Mouse (Mus musculus) limb, embryonic 13.5 days (tissue): ENCODE measurements around the gene Spdye4a. TPM values are rescaled to one million over a fixed set of nuclear protein-coding genes. Genes with fewer than 3 reads are reported as not detected.
"Not testable (repeated sequence)": the region's sequence is repeated elsewhere in the genome, so short reads cannot be mapped to it uniquely, and the experiment has no call there.

Experiments
- ATAC-seq: fragments of 200-750 bp; cut with Nextera tagmentation; 2 replicates; pipeline ENCODE4 v1.8.0; 2017; ENCODE audit warnings: low read depth, moderate number of reproducible peaks, moderate TSS enrichment; ENCODE audit not compliant: low FRiP score
- H3K27ac ChIP-seq: fragments of 300-500 bp; sonication (generic); 2 replicates; pipeline ENCODE4 v1.5.1; 2015; ENCODE audit warnings: inconsistent platforms, mild to moderate bottlenecking, moderate library complexity
- H3K27me3 ChIP-seq: fragments of 300-500 bp; sonication (generic); 2 replicates; pipeline ENCODE4 v1.6.1; 2015; ENCODE audit warnings: mild to moderate bottlenecking, inconsistent platforms
- H3K36me3 ChIP-seq: fragments of 300-500 bp; sonication (generic); 2 replicates; pipeline ENCODE4 v1.6.1; 2015; ENCODE audit warnings: inconsistent platforms, mild to moderate bottlenecking, moderate library complexity
- H3K4me1 ChIP-seq: fragments of 300-500 bp; sonication (generic); 2 replicates; pipeline ENCODE4 v1.6.1; 2015; ENCODE audit warnings: inconsistent platforms
- H3K4me2 ChIP-seq: fragments of 300-500 bp; sonication (generic); replicated peaks from 2 replicates; pipeline ENCODE4 v1.6.1; 2015; ENCODE audit warnings: inconsistent platforms, mild to moderate bottlenecking, moderate library complexity
- H3K4me3 ChIP-seq: fragments of 300-500 bp; sonication (generic); 2 replicates; pipeline ENCODE4 v1.5.1; 2015; ENCODE audit warnings: moderate library complexity, mild to moderate bottlenecking, inconsistent platforms
- H3K9ac ChIP-seq: fragments of 300-500 bp; sonication (generic); 2 replicates; pipeline ENCODE4 v1.6.1; 2015; ENCODE audit warnings: mild to moderate bottlenecking, inconsistent platforms
- H3K9me3 ChIP-seq: fragments of 300-500 bp; sonication (generic); 2 replicates; pipeline ENCODE4 v1.6.1; 2016; ENCODE audit warnings: inconsistent platforms
- WGBS: fragments of 180-500 bp; shearing (Covaris S2); methylation state at CpG from one replicate; pipeline ENCODE4 v1.1.7; 2015; 5-methylcytosine and 5-hydroxymethylcytosine counted together
- polyA plus RNA-seq: library from polyadenylated mRNA; unstranded; fragments of >200 nt; fragmentation: Nextera tagmentation; extraction: Ambion mirVana; gene quantifications from 2 replicates; pipeline ENCODE4 v1.2.1, GENCODE M21; 2015

Gene Spdye4a
- polyA plus RNA-seq, 1 experiment from 2014 or later, result not detected

DNA sequence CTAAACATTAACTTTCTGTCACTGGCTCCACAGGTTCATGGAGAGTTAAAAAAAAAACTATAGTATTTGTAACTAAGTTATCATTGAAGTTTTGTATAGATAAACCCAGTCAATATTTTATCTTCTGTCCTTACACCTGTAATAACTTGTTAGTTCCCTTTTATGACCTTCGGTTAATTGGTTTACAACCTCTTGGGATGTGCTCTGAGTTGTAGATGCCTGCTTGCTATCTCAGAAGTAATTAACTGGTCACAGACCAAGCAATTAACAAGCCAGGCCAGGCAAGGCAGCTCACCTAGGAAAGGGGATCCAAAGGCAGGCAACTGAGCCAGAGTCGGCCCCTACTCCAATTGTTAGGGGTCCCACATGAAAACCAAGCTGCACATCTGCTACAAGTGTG, 12.9 kb downstream of the Spdye4a start:
- WGBS, result 51% methylated on average over 2 of the region's 2 CpGs
- H3K27me3 ChIP-seq, result no peaks in the 10 kb centered on the region
- H3K4me3 ChIP-seq, result no peak overlapping the region
- ATAC-seq, result no peak
- no peak overlapping the region for H3K27ac ChIP-seq
- no peak overlapping the region for H3K9ac ChIP-seq
- H3K36me3 ChIP-seq, result no peaks in the 10 kb centered on the region
- peaks cover 1% of the 10 kb centered on the region; the same call in 1 of the 2 replicates for H3K9me3 ChIP-seq
- H3K4me2 ChIP-seq, result no peak overlapping the region
- H3K4me1 ChIP-seq, result no peaks in the 10 kb centered on the region

DNA sequence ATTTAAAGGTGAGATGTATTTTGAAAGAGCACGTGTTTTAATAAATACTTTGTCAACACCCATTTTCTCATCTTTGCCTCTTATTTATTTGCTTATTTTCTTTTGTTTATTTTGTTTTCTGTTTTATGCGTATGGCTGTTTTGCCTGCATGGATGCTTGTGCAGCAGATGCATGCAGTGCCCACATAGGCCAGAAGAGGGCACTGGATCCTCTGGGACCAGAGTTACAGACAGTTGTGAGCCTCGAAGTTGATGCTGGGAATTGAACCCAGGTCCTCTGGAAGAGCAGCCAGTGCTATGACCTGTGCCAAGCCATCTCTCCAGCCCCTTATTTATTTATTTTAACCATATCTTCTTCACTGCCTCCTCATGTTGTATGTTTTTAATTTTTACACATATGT, 21.7 kb downstream of the Spdye4a start:
- 67% methylated on average over 3 of the region's 3 CpGs for WGBS
- no peaks in the 10 kb centered on the region for H3K36me3 ChIP-seq
- no peak for ATAC-seq
- no peak overlapping the region for H3K4me2 ChIP-seq
- no peak overlapping the region for H3K9ac ChIP-seq
- no peak overlapping the region for H3K4me3 ChIP-seq
- H3K4me1 ChIP-seq, result no peaks in the 10 kb centered on the region
- H3K27me3 ChIP-seq, result no peaks in the 10 kb centered on the region
- no peak overlapping the region for H3K27ac ChIP-seq
- peaks cover 7% of the 10 kb centered on the region for H3K9me3 ChIP-seq

DNA sequence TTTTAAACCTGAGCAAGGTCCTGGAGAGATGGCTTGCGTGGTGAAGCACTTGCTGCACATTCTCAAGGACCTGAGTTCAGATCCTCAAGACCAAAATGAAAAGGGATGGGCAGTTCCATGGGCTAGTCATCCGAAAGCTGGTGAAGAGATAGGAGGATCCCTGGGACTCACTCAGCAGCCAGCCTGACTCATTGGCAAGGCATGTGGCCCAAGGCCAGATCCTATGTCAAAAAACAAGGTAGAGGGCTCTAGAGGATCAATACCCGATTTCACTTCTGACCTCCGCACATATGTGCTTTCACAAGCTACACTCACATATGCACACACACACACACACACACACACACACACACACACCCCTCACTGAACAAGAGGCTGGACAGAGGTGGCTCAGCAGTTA, 30.2 kb downstream of the Spdye4a start:
- 90% methylated on average over 4 of the region's 4 CpGs for WGBS
- Histone ChIP-seq H3K9me3 (no peaks in the 10 kb centered on the region), H3K36me3 (no peaks in the 10 kb centered on the region), H3K27me3 (peaks cover 5% of the 10 kb centered on the region; the same call in 1 of the 2 replicates), H3K4me3 (no peak overlapping the region), H3K4me1 (no peaks in the 10 kb centered on the region), H3K4me2 (no peak overlapping the region), H3K27ac (no peak overlapping the region), H3K9ac (no peak overlapping the region)
- ATAC-seq, result no peak

DNA sequence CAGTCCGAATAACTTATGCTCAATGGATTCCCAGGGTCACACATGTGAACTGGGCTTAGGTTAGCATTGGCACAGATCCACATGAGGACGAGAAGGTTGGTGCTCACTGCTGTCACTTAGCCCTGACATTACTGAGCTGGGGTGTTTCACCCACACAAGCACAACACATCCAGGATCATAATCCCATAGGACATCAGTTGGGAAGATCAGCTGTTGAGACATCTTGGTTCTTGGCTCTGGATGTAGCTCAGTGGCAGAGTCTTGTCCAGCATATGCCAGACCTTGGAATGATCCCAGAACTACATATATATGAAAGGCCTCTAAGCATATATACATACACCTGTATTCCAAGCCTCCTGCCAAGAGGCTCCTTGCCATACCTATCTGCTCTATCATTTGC, 31.5 kb downstream of the Spdye4a start:
- H3K4me2 ChIP-seq, result no peak overlapping the region
- H3K27ac ChIP-seq, result no peak overlapping the region
- ATAC-seq, result no peak
- H3K27me3 ChIP-seq, result peaks cover 5% of the 10 kb centered on the region; the same call in 1 of the 2 replicates
- no peaks in the 10 kb centered on the region for H3K36me3 ChIP-seq
- 86% methylated on average over 2 of the region's 2 CpGs for WGBS
- no peak overlapping the region for H3K4me3 ChIP-seq
- H3K4me1 ChIP-seq, result no peaks in the 10 kb centered on the region
- H3K9ac ChIP-seq, result no peak overlapping the region
- no peaks in the 10 kb centered on the region for H3K9me3 ChIP-seq

DNA sequence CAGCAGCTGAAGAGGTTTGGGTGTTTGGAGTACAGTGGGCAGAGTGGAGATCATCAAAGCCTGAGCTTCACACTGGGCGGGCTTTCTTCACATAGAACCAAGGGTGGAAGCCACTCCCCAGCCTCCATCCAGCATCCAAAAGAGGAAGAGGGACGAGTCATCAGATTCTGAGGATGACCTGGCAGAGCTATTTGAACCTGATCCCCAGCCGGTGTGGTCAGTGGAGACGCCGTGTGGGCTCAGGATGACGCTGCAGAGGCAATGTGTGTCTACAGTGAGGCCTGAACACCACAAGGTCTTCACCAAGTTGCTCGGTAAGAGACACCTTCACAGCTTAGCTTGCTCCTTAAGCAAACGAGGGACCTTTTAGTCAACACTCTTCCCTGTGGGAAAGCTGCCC, 31.9 kb downstream of the Spdye4a start:
- H3K4me3 ChIP-seq, ATAC-seq, H3K9ac ChIP-seq, H3K4me1 ChIP-seq, H3K27me3 ChIP-seq, H3K27ac ChIP-seq, H3K9me3 ChIP-seq, H3K36me3 ChIP-seq, H3K4me2 ChIP-seq: not testable (repeated sequence)
- WGBS, result 59% methylated on average over 8 of the region's 8 CpGs

DNA sequence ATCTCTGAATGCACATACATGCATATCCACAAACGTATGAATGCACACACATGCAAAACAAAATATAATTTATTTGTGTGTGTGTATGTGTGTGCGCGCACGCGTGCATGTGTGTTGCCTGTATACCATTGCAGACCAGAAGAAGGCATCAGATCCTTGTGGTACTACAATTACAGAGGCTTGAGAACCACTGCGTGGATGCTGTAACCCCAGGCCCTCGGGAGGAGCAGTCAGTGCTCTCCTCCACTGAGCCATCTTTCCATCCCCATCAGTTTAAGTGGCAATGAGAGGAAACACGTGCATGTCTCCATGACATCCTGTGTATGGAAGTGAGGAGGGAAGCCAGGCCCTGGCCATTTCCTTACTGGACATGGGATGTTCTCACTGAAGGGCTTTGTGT, 33.9 kb downstream of the Spdye4a start:
- no peak overlapping the region for H3K4me2 ChIP-seq
- H3K36me3 ChIP-seq, result no peaks in the 10 kb centered on the region
- no peaks in the 10 kb centered on the region for H3K4me1 ChIP-seq
- no peak overlapping the region for H3K4me3 ChIP-seq
- 88% methylated on average over 8 of the region's 8 CpGs for WGBS
- no peak overlapping the region for H3K27ac ChIP-seq
- no peak for ATAC-seq
- H3K9ac ChIP-seq, result no peak overlapping the region
- peaks cover 5% of the 10 kb centered on the region; the same call in 1 of the 2 replicates for H3K27me3 ChIP-seq
- no peaks in the 10 kb centered on the region for H3K9me3 ChIP-seq

DNA sequence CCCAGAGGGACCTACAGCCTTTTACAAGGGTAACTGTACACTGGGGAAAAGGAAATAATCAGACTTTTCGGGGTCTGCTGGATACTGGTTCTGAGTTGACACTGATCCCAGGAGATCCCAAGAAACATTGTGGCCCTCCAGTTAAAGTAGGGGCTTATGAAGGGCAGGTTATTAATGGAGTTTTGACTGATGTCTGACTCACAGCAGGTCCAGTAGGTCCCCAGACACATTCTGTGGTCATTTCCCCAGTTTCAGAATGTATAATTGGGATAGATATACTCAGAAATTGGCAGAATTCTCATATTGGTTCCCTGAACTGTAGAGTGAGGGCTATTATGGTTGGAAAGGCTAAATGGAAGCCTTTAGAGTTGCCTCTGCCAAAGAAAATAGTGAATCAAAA, 38.7 kb downstream of the Spdye4a start:
- not testable (repeated sequence) for H3K4me2 ChIP-seq, ATAC-seq, H3K4me1 ChIP-seq, H3K36me3 ChIP-seq, H3K9ac ChIP-seq, H3K9me3 ChIP-seq, H3K4me3 ChIP-seq, H3K27ac ChIP-seq, H3K27me3 ChIP-seq
- WGBS, result 65% methylated on average over 1 of the region's 1 CpGs

DNA sequence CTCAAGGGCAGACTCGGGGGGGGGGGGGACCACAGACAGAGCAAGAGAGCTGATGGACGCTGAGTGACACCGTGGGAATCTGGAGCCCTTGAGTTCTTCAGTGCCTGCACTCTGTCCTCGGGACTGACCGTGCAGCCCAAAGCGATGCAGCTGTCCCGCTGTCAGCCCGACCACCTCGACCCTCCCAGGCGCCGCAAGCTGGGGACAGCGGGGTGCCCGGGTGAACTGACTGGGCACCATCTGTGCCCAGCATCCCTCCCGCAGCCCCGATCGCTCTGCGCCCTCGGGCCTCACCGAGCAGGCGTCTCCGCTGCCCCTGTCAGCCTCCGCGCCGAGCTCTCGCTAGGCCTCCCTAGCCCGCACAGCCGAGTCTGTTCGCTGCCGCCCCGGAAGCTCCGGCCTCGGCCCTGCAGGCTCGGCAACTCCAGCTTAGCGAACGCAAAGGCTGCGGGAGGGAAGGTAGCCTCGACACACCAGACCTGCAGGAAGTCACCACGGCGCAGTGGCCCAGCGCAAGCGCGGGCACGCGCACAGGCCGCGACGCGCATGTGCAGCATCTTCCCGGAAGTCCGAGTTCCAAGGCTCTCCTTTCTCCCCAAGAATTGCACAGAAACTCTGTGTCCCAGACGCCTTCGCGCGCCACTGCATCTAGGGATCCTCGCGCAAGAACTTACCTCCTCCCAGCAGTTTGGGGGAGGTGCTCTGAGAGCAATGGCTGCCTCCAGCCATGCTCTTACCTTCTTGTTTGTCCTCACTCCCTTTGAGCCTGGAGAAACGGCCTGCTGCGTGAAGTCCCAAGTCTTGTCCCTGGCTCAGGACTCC, 46.2 kb downstream of the Spdye4a start, which contains the start of the genes Rbak and Spdye4b:
Rbak (minus strand) TSS at position 521 of the 822 bp plus-strand sequence.
Spdye4b (plus strand) TSS at position 763 of the 822 bp plus-strand sequence.
- H3K9me3 ChIP-seq, result peaks cover 5% of the 10 kb centered on the region
- peaks cover 13% of the 10 kb centered on the region for H3K4me1 ChIP-seq
- peak; percentile 96 for ATAC-seq
- peak within 1 kb of the TSS; percentile 87 for H3K4me2 ChIP-seq
- no peaks in the 10 kb centered on the region; the same call in 1 of the 2 replicates for H3K27me3 ChIP-seq
- whole genome bisulfite sequencing, result under 1% methylated on average over 58 of the region's 58 CpGs
- peak within 1 kb of the TSS; percentile 82 for H3K27ac ChIP-seq
- peak within 1 kb of the TSS; percentile 93 for H3K4me3 ChIP-seq
- peaks cover 31% of the 10 kb centered on the region for H3K36me3 ChIP-seq
- H3K9ac ChIP-seq, result peak within 1 kb of the TSS; percentile 96

DNA sequence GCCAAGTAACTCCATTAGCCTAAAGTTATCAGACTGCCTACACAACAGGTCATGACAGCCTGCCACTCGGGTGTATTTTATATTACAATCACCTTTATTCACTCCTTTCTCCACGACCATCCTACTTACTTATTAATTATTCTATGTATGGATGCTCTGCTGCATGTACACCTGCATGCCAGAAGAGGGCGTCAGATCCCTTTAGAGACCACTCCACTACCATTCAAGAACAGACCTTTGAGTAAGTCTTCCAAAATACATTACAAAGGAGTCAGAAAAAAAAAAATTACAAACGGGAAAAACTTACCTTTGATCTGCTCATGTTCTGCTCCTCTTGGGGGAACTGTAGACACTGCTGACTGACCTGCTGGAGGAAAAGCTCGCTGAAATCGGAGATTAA, 47.5 kb downstream of the Spdye4a start:
- Histone ChIP-seq H3K36me3 (peaks cover 43% of the 10 kb centered on the region), H3K4me1 (peaks cover 13% of the 10 kb centered on the region), H3K9ac (peak overlapping the region; percentile 96), H3K27ac (no peak overlapping the region), H3K4me2 (peak overlapping the region; percentile 87), H3K9me3 (peaks cover 5% of the 10 kb centered on the region), H3K4me3 (peak overlapping the region; percentile 93), H3K27me3 (no peaks in the 10 kb centered on the region; the same call in 1 of the 2 replicates)
- 44% methylated on average over 6 of the region's 6 CpGs for WGBS
- no peak for ATAC-seq

DNA sequence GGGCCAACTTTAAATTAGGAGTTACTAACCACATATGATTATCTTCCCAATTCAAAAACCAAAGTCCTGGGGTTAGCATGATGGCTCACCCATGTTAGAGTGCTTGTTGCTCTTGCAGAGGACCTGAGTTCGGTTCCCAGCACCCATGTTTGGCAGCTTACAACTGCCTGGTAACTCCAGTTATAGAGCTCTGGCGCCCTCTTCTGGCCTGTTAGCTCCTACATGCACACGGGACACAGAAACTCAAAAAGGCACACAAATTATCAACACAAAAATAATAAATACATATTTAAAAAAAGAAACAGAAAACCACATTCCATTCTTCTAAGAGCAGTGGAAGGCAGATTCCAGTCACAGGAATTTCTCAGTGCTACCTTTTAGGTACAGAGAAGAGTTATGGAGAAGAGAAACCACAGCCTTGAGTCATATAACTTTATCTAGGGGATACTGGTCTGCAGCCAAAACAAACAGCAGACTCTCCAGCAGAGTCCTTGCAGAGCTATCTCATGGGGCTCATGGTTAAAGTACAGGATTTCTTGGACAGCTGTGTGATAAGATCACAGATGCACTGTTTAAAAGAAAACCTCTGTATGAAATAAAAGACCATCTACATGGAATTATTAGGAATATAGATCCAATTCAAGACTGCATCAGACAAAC, 49.0 kb downstream of the Spdye4a start:
- no peak for ATAC-seq
- 92% methylated on average over 3 of the region's 3 CpGs for WGBS

DNA sequence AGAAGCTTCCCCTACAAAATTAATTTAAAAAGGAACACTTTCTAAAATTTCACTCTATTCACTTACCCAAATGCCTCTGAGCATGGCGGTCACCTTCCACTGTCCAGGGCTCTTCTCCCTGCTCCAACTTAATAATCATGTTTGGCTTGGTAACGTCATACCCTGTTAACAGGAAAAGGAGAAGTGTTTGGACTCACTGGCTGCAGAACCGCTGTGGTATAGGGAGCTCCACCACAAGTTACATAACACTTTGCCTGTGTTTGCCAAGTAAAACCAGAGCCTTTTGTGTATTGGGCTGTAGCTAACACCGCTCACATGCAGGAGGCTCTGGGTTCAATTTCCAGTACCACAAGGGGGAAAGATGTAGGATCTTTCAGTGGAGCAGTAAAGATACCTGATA, 50.7 kb downstream of the Spdye4a start:
- H3K27me3 ChIP-seq, result no peaks in the 10 kb centered on the region
- no peak overlapping the region for H3K27ac ChIP-seq
- no peak overlapping the region for H3K9ac ChIP-seq
- peaks cover 16% of the 10 kb centered on the region for H3K9me3 ChIP-seq
- H3K36me3 ChIP-seq, result peaks cover 76% of the 10 kb centered on the region
- peaks cover 13% of the 10 kb centered on the region for H3K4me1 ChIP-seq
- H3K4me2 ChIP-seq, result no peak overlapping the region
- H3K4me3 ChIP-seq, result no peak overlapping the region
- no peak for ATAC-seq
- 96% methylated on average over 4 of the region's 4 CpGs for WGBS

More for the DNA sequence above, 49.0 kb downstream of the Spdye4a start:
- no peak overlapping the region for H3K4me2 ChIP-seq
- H3K4me3 ChIP-seq, result no peak overlapping the region
- no peak overlapping the region for H3K9ac ChIP-seq
- H3K27ac ChIP-seq, result no peak overlapping the region
- H3K36me3 ChIP-seq, result peaks cover 59% of the 10 kb centered on the region
- H3K4me1 ChIP-seq, result peaks cover 13% of the 10 kb centered on the region
- no peaks in the 10 kb centered on the region for H3K27me3 ChIP-seq
- peaks cover 16% of the 10 kb centered on the region for H3K9me3 ChIP-seq
